Mouse (Mus musculus) liver, postnatal 0 days (tissue): ENCODE data around the gene Notch4. TPM values are rescaled to one million over a fixed set of nuclear protein-coding genes. Genes with fewer than 3 reads are reported as not detected.

Experiments used
- ATAC-seq: fragments of 200-750 bp; cut with Nextera tagmentation; 2 replicates; pipeline ENCODE4 v1.8.0; 2017; ENCODE audit warnings: mild to moderate bottlenecking, moderate library complexity
- DNase-seq: peaks from one replicate; pipeline ENCODE4 v3.0.0-alpha.2; 2016
- H3K27ac ChIP-seq: fragments of 300-500 bp; sonication (generic); 2 replicates; pipeline ENCODE4 v1.5.1; 2014; ENCODE audit warnings: antibody characterized with exemption, moderate library complexity, mild to moderate bottlenecking, low read depth
- H3K27me3 ChIP-seq: fragments of 300-500 bp; sonication (generic); 2 replicates; pipeline ENCODE4 v1.6.1; 2014; ENCODE audit warnings: low read length, control low read depth, mixed read lengths; ENCODE audit not compliant: insufficient read depth
- H3K36me3 ChIP-seq: fragments of 300-500 bp; sonication (generic); replicated peaks from 2 replicates; pipeline ENCODE4 v1.6.1; 2014; ENCODE audit warnings: mild to moderate bottlenecking, control low read depth, low read length, moderate library complexity, mixed read lengths; ENCODE audit not compliant: insufficient read depth
- H3K4me1 ChIP-seq: fragments of 300-500 bp; sonication (generic); 2 replicates; pipeline ENCODE4 v1.6.1; 2014; ENCODE audit warnings: antibody characterized with exemption, mild to moderate bottlenecking, control low read depth; ENCODE audit not compliant: insufficient read depth
- H3K4me2 ChIP-seq: fragments of 300-500 bp; sonication (generic); 2 replicates; pipeline ENCODE4 v1.6.1; 2014; ENCODE audit warnings: low read depth, mild to moderate bottlenecking, low read length, moderate library complexity, mixed read lengths
- H3K4me3 ChIP-seq: fragments of 300-500 bp; sonication (generic); 2 replicates; pipeline ENCODE4 v1.5.1; 2014; ENCODE audit warnings: low read depth, low read length
- H3K9ac ChIP-seq: fragments of 300-500 bp; sonication (generic); replicated peaks from 2 replicates; pipeline ENCODE4 v1.6.1; 2014; ENCODE audit warnings: mild to moderate bottlenecking, moderate library complexity
- H3K9me3 ChIP-seq: fragments of 300-500 bp; sonication (generic); 2 replicates; pipeline ENCODE4 v1.6.1; 2016; ENCODE audit warnings: mild to moderate bottlenecking, control low read depth, low read length, mixed read lengths
- CTCF ChIP-seq: sonication (generic); IDR thresholded peaks from 2 replicates; pipeline ENCODE4 v1.5.1; 2016; ENCODE audit warnings: antibody characterized with exemption, low read depth
- EP300 ChIP-seq: IDR thresholded peaks from 2 replicates; pipeline ENCODE4 v1.6.1; 2016; ENCODE audit warnings: antibody characterized with exemption, low read depth, mild to moderate bottlenecking
- WGBS: fragments of 180-500 bp; shearing (Covaris S2); extraction: QIAGEN DNeasy Blood & Tissue Kit; methylation state at CpG from one replicate; pipeline ENCODE4 v1.1.7; 2014; ENCODE audit not compliant: insufficient replicate concordance; 5-methylcytosine and 5-hydroxymethylcytosine counted together
- polyA plus RNA-seq: library from polyadenylated mRNA; unstranded; fragments of >200 nt; fragmentation: Nextera tagmentation; extraction: Ambion mirVana; gene quantifications from 2 replicates; pipeline ENCODE4 v1.2.1, GENCODE M21; 2015

Notch4 gene
- polyA plus RNA-seq, 1 experiment from 2014 or later, result 1.1 TPM

- Histone ChIP-seq H3K27me3 (no peaks in the 10 kb centered on the region; the same call in 1 of the 2 replicates), H3K36me3 (no peaks in the 10 kb centered on the region), H3K9ac (no peak overlapping the region), H3K4me2 (peak overlapping the region; percentile 44), H3K27ac (peak overlapping the region; percentile 64), H3K4me3 (peak overlapping the region; percentile 13; the same call in 1 of the 2 replicates), H3K9me3 (no peaks in the 10 kb centered on the region), H3K4me1 (no peaks in the 10 kb centered on the region)
- WGBS, result 48% methylated on average over 3 of the region's 3 CpGs
- TF ChIP-seq EP300 (no peak), CTCF (no peak)
- ATAC-seq (no peak), DNase-seq (no peak)
Measured at GRCm38 (mm10) chr17:34564796-34565195, 728 bp downstream of the Notch4 start.

GRCm38 (mm10) chr17:34567311-34567710 is 3.2 kb downstream of the Notch4 start:
- no peak overlapping the region for H3K27ac ChIP-seq
- 69% methylated on average over 9 of the region's 9 CpGs for WGBS
- TF ChIP-seq EP300, result no peak
- TF ChIP-seq CTCF, result no peak
- ATAC-seq (no peak), DNase-seq (no peak)
- no peak overlapping the region for H3K9ac ChIP-seq
- no peaks in the 10 kb centered on the region; the same call in 1 of the 2 replicates for H3K27me3 ChIP-seq
- H3K4me2 ChIP-seq, result no peak overlapping the region
- H3K4me3 ChIP-seq, result no peak overlapping the region
- no peaks in the 10 kb centered on the region for H3K4me1 ChIP-seq
- no peaks in the 10 kb centered on the region; the same call in 1 of the 2 replicates for H3K9me3 ChIP-seq
- H3K36me3 ChIP-seq, result no peaks in the 10 kb centered on the region

- WGBS, result 77% methylated on average over 13 of the region's 13 CpGs
- no peaks in the 10 kb centered on the region for H3K4me1 ChIP-seq
- no peaks in the 10 kb centered on the region for H3K36me3 ChIP-seq
- ATAC-seq, result no peak
- no peak overlapping the region for H3K4me3 ChIP-seq
- H3K9ac ChIP-seq, result no peak overlapping the region
- no peak overlapping the region for H3K4me2 ChIP-seq
- TF ChIP-seq CTCF (no peak), EP300 (no peak)
- H3K27ac ChIP-seq, result no peak overlapping the region
- no peaks in the 10 kb centered on the region; the same call in 1 of the 2 replicates for H3K27me3 ChIP-seq
- no peaks in the 10 kb centered on the region; the same call in 1 of the 2 replicates for H3K9me3 ChIP-seq
- DNase-seq, result no peak
Measured at GRCm38 (mm10) chr17:34568421-34568820, 4.4 kb downstream of the Notch4 start.

GRCm38 (mm10) chr17:34569919-34570318 is 5.9 kb downstream of the Notch4 start:
- H3K4me3 ChIP-seq, result no peak overlapping the region
- no peak overlapping the region for H3K4me2 ChIP-seq
- H3K36me3 ChIP-seq, result no peaks in the 10 kb centered on the region
- H3K9me3 ChIP-seq, result no peaks in the 10 kb centered on the region; the same call in 1 of the 2 replicates
- H3K27ac ChIP-seq, result no peak overlapping the region
- TF ChIP-seq EP300, result no peak
- no peak for TF ChIP-seq CTCF
- H3K27me3 ChIP-seq, result no peaks in the 10 kb centered on the region; the same call in 1 of the 2 replicates
- H3K9ac ChIP-seq, result no peak overlapping the region
- no peaks in the 10 kb centered on the region for H3K4me1 ChIP-seq
- no peak for DNase-seq
- WGBS, result 82% methylated on average over 4 of the region's 4 CpGs
- no peak for ATAC-seq

- Histone ChIP-seq H3K4me3 (no peak overlapping the region), H3K27me3 (no peaks in the 10 kb centered on the region; the same call in 1 of the 2 replicates), H3K4me2 (no peak overlapping the region), H3K27ac (no peak overlapping the region), H3K36me3 (no peaks in the 10 kb centered on the region), H3K9ac (no peak overlapping the region), H3K9me3 (no peaks in the 10 kb centered on the region; the same call in 1 of the 2 replicates), H3K4me1 (no peaks in the 10 kb centered on the region)
- WGBS, result 29% methylated on average over 5 of the region's 5 CpGs
- DNase-seq (no peak), ATAC-seq (no peak)
- TF ChIP-seq EP300, result no peak
- TF ChIP-seq CTCF, result peak; percentile 85
Measured at GRCm38 (mm10) chr17:34571875-34572274, 7.8 kb downstream of the Notch4 start.

- Histone ChIP-seq H3K9me3 (no peaks in the 10 kb centered on the region; the same call in 1 of the 2 replicates), H3K27me3 (no peaks in the 10 kb centered on the region; the same call in 1 of the 2 replicates), H3K9ac (no peak overlapping the region), H3K36me3 (no peaks in the 10 kb centered on the region), H3K27ac (no peak overlapping the region), H3K4me2 (no peak overlapping the region), H3K4me1 (no peaks in the 10 kb centered on the region), H3K4me3 (no peak overlapping the region)
- 45% methylated on average over 15 of the region's 15 CpGs for WGBS
- DNase-seq (no peak), ATAC-seq (no peak)
- TF ChIP-seq EP300 (no peak), CTCF (no peak)
Measured at GRCm38 (mm10) chr17:34572361-34572760, 8.3 kb downstream of the Notch4 start.

- H3K36me3 ChIP-seq, result no peaks in the 10 kb centered on the region
- H3K9me3 ChIP-seq, result no peaks in the 10 kb centered on the region; the same call in 1 of the 2 replicates
- WGBS, result 58% methylated on average over 5 of the region's 5 CpGs
- no peak overlapping the region for H3K4me3 ChIP-seq
- DNase-seq, result no peak
- no peaks in the 10 kb centered on the region for H3K4me1 ChIP-seq
- no peak overlapping the region for H3K4me2 ChIP-seq
- H3K27ac ChIP-seq, result no peak overlapping the region
- H3K27me3 ChIP-seq, result no peaks in the 10 kb centered on the region
- ATAC-seq, result no peak
- no peak overlapping the region for H3K9ac ChIP-seq
- no peak for TF ChIP-seq EP300
- no peak for TF ChIP-seq CTCF
Measured at GRCm38 (mm10) chr17:34576577-34576976, 12.5 kb downstream of the Notch4 start.
